Mouse (Mus musculus): Measurements from ENCODE around the gene Ntpcr. TPM values are rescaled to one million over a fixed set of nuclear protein-coding genes. Genes with fewer than 3 reads are reported as not detected.
A peak's percentile ranks its signal among the peaks of the same experiment; 100 is the strongest.

Ntpcr gene
- polyA plus RNA-seq, 1 experiment from 2014 or later = 42.6 TPM

- Histone ChIP-seq H3K36me3 (no peaks in the 10 kb centered on the region), H3K9me3 (replicated peaks) (no peaks in the 10 kb centered on the region), H3K27me3 (no peaks in the 10 kb centered on the region), H3K27ac (replicated peaks) (no peak overlapping the region), H3K4me3 (replicated peaks) (no peak overlapping the region), H3K9ac (no peak overlapping the region), H3K4me1 (peaks cover 10% of the 10 kb centered on the region), H3K4me2 (replicated peaks) (no peak overlapping the region)
- 38% methylated on average over 8 of the region's 8 CpGs for WGBS
- 0 out of 2 replicates have a peak, but pooled peaks have one; percentile 3 for ATAC-seq (ENCODE audit: insufficient number of reproducible peaks, low FRiP score, low TSS enrichment, low read depth)
These were observed 21.1 kb downstream of the Ntpcr start for GRCm38 (mm10) chr8:125750846-125751245.

- no peaks in the 10 kb centered on the region for H3K36me3 ChIP-seq
- 73% methylated on average over 8 of the region's 8 CpGs for WGBS
These were observed 26.1 kb downstream of the Ntpcr start for GRCm38 (mm10) chr8:125755896-125756295.

GRCm38 (mm10) chr8:125756391-125757105, 26.8 kb downstream of the Ntpcr start:
- peak; percentile 20; the same call in 1 of the 2 replicates for ATAC-seq (ENCODE audit: insufficient number of reproducible peaks, low FRiP score, low TSS enrichment, low read depth)
- H3K4me2 ChIP-seq (replicated peaks) = no peak overlapping the region
- peaks cover 10% of the 10 kb centered on the region; the same call in 1 of the 2 replicates for H3K4me1 ChIP-seq
- H3K36me3 ChIP-seq = no peaks in the 10 kb centered on the region
- H3K9me3 ChIP-seq (replicated peaks) = no peaks in the 10 kb centered on the region
- H3K27ac ChIP-seq (replicated peaks) = no peak overlapping the region
- no peaks in the 10 kb centered on the region for H3K27me3 ChIP-seq
- WGBS = 29% methylated on average over 9 of the region's 9 CpGs
- no peak overlapping the region for H3K4me3 ChIP-seq (replicated peaks)
- no peak overlapping the region for H3K9ac ChIP-seq

More at GRCm38 (mm10) chr8:125755896-125756295, 26.1 kb downstream of the Ntpcr start:
- Histone ChIP-seq H3K4me2 (replicated peaks) (no peak overlapping the region), H3K9ac (no peak overlapping the region), H3K4me1 (peaks cover 12% of the 10 kb centered on the region), H3K4me3 (replicated peaks) (no peak overlapping the region), H3K27ac (replicated peaks) (no peak overlapping the region), H3K9me3 (replicated peaks) (no peaks in the 10 kb centered on the region), H3K27me3 (no peaks in the 10 kb centered on the region)
- no peak for ATAC-seq (ENCODE audit: insufficient number of reproducible peaks, low FRiP score, low TSS enrichment, low read depth)

GRCm38 (mm10) chr8:125757106-125757496, 27.3 kb downstream of the Ntpcr start:
- Histone ChIP-seq H3K4me3 (replicated peaks) (no peak overlapping the region), H3K4me2 (replicated peaks) (no peak overlapping the region), H3K36me3 (no peaks in the 10 kb centered on the region), H3K4me1 (peaks cover 10% of the 10 kb centered on the region; the same call in 1 of the 2 replicates), H3K27ac (replicated peaks) (no peak overlapping the region), H3K9me3 (replicated peaks) (no peaks in the 10 kb centered on the region), H3K27me3 (no peaks in the 10 kb centered on the region), H3K9ac (no peak overlapping the region)
- WGBS = 70% methylated on average over 1 of the region's 1 CpGs
- peak; percentile 1; the same call in 1 of the 2 replicates for ATAC-seq (ENCODE audit: insufficient number of reproducible peaks, low FRiP score, low TSS enrichment, low read depth)

- 52% methylated on average over 10 of the region's 10 CpGs for WGBS
- no peak for ATAC-seq (ENCODE audit: insufficient number of reproducible peaks, low FRiP score, low TSS enrichment, low read depth)
These were observed 29.3 kb downstream of the Ntpcr start for GRCm38 (mm10) chr8:125759022-125759421.

GRCm38 (mm10) chr8:125763066-125763786, 33.5 kb downstream of the Ntpcr start:
- no peak overlapping the region for H3K9ac ChIP-seq
- no peaks in the 10 kb centered on the region for H3K4me1 ChIP-seq
- H3K27ac ChIP-seq (replicated peaks) = no peak overlapping the region
- no peaks in the 10 kb centered on the region for H3K9me3 ChIP-seq (replicated peaks)
- no peak overlapping the region for H3K4me2 ChIP-seq (replicated peaks)
- ATAC-seq (ENCODE audit: insufficient number of reproducible peaks, low FRiP score, low TSS enrichment, low read depth) = no peak
- H3K4me3 ChIP-seq (replicated peaks) = no peak overlapping the region
- 93% methylated on average over 16 of the region's 16 CpGs for WGBS
- H3K27me3 ChIP-seq = no peaks in the 10 kb centered on the region
- H3K36me3 ChIP-seq = no peaks in the 10 kb centered on the region

More at GRCm38 (mm10) chr8:125759022-125759421, 29.3 kb downstream of the Ntpcr start:
- Histone ChIP-seq H3K4me1 (peaks cover 10% of the 10 kb centered on the region; the same call in 1 of the 2 replicates), H3K27me3 (no peaks in the 10 kb centered on the region), H3K4me3 (replicated peaks) (no peak overlapping the region), H3K27ac (replicated peaks) (no peak overlapping the region), H3K9ac (no peak overlapping the region), H3K9me3 (replicated peaks) (no peaks in the 10 kb centered on the region), H3K36me3 (no peaks in the 10 kb centered on the region), H3K4me2 (replicated peaks) (no peak overlapping the region)

GRCm38 (mm10) chr8:125768079-125768478, 38.3 kb downstream of the Ntpcr start:
- WGBS = 74% methylated on average over 10 of the region's 10 CpGs
- Histone ChIP-seq H3K4me3 (replicated peaks) (no peak overlapping the region), H3K4me1 (no peaks in the 10 kb centered on the region), H3K27me3 (no peaks in the 10 kb centered on the region), H3K9ac (no peak overlapping the region), H3K36me3 (no peaks in the 10 kb centered on the region), H3K27ac (replicated peaks) (no peak overlapping the region), H3K4me2 (replicated peaks) (no peak overlapping the region), H3K9me3 (replicated peaks) (no peaks in the 10 kb centered on the region)
- peak; percentile 41; the same call in 1 of the 2 replicates for ATAC-seq (ENCODE audit: insufficient number of reproducible peaks, low FRiP score, low TSS enrichment, low read depth)

GRCm38 (mm10) chr8:125772300-125772699, 42.5 kb downstream of the Ntpcr start:
- Histone ChIP-seq H3K27me3 (no peaks in the 10 kb centered on the region), H3K9me3 (replicated peaks) (no peaks in the 10 kb centered on the region), H3K36me3 (no peaks in the 10 kb centered on the region), H3K4me1 (no peaks in the 10 kb centered on the region), H3K4me2 (replicated peaks) (no peak overlapping the region), H3K27ac (replicated peaks) (no peak overlapping the region), H3K4me3 (replicated peaks) (no peak overlapping the region), H3K9ac (no peak overlapping the region)
- WGBS = 52% methylated on average over 2 of the region's 2 CpGs
- no peak for ATAC-seq (ENCODE audit: insufficient number of reproducible peaks, low FRiP score, low TSS enrichment, low read depth)

- H3K4me2 ChIP-seq (replicated peaks) = no peak overlapping the region
- H3K9me3 ChIP-seq (replicated peaks) = no peaks in the 10 kb centered on the region
- 51% methylated on average over 7 of the region's 7 CpGs for WGBS
- no peak overlapping the region for H3K9ac ChIP-seq
- H3K27ac ChIP-seq (replicated peaks) = no peak overlapping the region
- ATAC-seq (ENCODE audit: insufficient number of reproducible peaks, low FRiP score, low TSS enrichment, low read depth) = no peak
- no peaks in the 10 kb centered on the region for H3K27me3 ChIP-seq
- H3K4me3 ChIP-seq (replicated peaks) = no peak overlapping the region
- no peaks in the 10 kb centered on the region for H3K4me1 ChIP-seq
- H3K36me3 ChIP-seq = no peaks in the 10 kb centered on the region
These were observed 43.6 kb downstream of the Ntpcr start for GRCm38 (mm10) chr8:125773281-125773803.

GRCm38 (mm10) chr8:125775031-125775430, 45.3 kb downstream of the Ntpcr start:
- 53% methylated on average over 3 of the region's 3 CpGs for WGBS
- no peak overlapping the region for H3K27ac ChIP-seq (replicated peaks)
- no peaks in the 10 kb centered on the region for H3K36me3 ChIP-seq
- no peak for ATAC-seq (ENCODE audit: insufficient number of reproducible peaks, low FRiP score, low TSS enrichment, low read depth)
- H3K4me1 ChIP-seq = no peaks in the 10 kb centered on the region
- no peaks in the 10 kb centered on the region for H3K9me3 ChIP-seq (replicated peaks)
- no peaks in the 10 kb centered on the region for H3K27me3 ChIP-seq
- H3K4me2 ChIP-seq (replicated peaks) = no peak overlapping the region
- no peak overlapping the region for H3K9ac ChIP-seq
- H3K4me3 ChIP-seq (replicated peaks) = no peak overlapping the region

- WGBS = 87% methylated on average over 3 of the region's 3 CpGs
- no peak for ATAC-seq (ENCODE audit: insufficient number of reproducible peaks, low FRiP score, low TSS enrichment, low read depth)
- H3K9me3 ChIP-seq (replicated peaks) = no peaks in the 10 kb centered on the region
These were observed 46.6 kb downstream of the Ntpcr start for GRCm38 (mm10) chr8:125776314-125776713.

More at GRCm38 (mm10) chr8:125776314-125776713, 46.6 kb downstream of the Ntpcr start:
- no peak overlapping the region for H3K27ac ChIP-seq (replicated peaks)
- no peaks in the 10 kb centered on the region for H3K4me1 ChIP-seq
- no peak overlapping the region for H3K4me2 ChIP-seq (replicated peaks)
- no peak overlapping the region for H3K4me3 ChIP-seq (replicated peaks)
- no peaks in the 10 kb centered on the region for H3K27me3 ChIP-seq
- H3K9ac ChIP-seq = no peak overlapping the region
- no peaks in the 10 kb centered on the region for H3K36me3 ChIP-seq
